Mouse (Mus musculus): ENCODE measurements at regions not wholly inside any gene's neighbourhood (a gene's known extent, or its start where the extent isn't known, plus 50 kb on each side); places are given as distances from the start of the nearest gene placed in this dataset.

DNA sequence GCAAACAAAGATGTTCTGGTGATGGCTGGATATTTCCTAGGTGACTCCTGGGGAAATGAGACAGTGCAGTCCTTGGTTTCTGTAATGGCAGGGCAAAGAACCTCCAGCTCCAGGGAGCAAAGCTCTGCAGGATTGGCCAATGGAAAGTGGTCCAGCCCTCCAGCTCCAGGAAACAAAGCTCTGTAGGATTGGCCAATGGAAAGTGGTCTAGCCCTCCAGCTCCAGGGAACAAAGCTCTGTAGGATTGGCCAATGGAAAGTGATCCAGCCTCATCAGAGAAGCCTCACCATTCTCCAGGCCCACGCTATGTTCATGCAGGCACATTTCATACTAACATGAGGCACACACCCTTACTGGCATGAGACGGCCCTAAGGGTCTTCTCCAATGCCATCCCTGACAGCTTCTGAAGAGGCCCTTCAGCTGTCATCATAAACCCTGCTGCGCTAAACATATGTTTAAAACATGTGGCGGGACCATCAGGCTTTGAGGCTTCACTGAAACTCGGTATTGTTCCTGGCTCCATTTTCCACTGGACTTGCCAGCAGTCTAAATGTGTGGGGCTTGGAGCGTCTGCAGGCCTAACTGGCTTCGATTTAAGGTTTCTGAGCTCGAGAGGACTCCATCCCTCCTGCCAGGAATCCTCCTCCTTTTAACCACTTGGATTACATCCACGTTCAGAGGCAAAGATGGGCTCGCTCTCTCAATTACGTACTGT, 175.3 kb upstream of the Ccdc54 start:
- TF ChIP-seq CTCF (IDR thresholded peaks at IDR 0.05; ENCODE audit: low read depth): no peak
- no peaks in the 10 kb centered on the region for H3K36me3 ChIP-seq (ENCODE audit: control insufficient read depth, insufficient read depth)
- ATAC-seq: no peak
- no peaks in the 10 kb centered on the region for H3K9me3 ChIP-seq (ENCODE audit: control insufficient read depth)
- no peaks in the 10 kb centered on the region for H3K4me1 ChIP-seq (replicated peaks; ENCODE audit: control insufficient read depth, insufficient read depth, low read length)
- no peak overlapping the region for H3K9ac ChIP-seq (ENCODE audit: low read depth, low read length)
- no peaks in the 10 kb centered on the region for H3K27me3 ChIP-seq (replicated peaks; ENCODE audit: control insufficient read depth, insufficient read depth, low read length)
- H3K4me3 ChIP-seq (ENCODE audit: low read depth, low read length): no peak overlapping the region
- no peak overlapping the region for H3K4me2 ChIP-seq (replicated peaks; ENCODE audit: low read depth)
- WGBS: 79% methylated on average over 11 of the region's 11 CpGs
- H3K27ac ChIP-seq (ENCODE audit: low read depth, low read length): no peak overlapping the region

DNA sequence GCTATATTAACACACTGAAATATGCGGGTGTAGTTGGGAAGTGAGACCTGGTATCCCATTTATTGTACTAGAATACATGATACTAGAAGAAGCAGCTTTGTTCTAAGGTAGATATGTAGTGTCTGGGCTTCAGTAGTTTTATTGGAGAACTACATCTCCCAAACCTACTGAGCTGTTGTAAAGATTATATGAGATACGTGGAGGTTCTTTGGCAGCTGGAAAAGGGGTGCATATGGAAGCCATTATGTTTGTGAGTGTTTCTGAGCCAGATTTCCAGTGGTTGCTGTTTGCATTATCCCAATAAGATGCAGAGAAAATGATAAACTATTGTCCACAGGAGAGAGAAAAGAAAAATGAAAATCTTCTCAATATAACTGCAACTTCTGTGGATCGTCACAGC, 171.1 kb upstream of the Ccdc54 start:
- WGBS: 70% methylated on average over 3 of the region's 3 CpGs
- H3K4me1 ChIP-seq (replicated peaks; ENCODE audit: control insufficient read depth, insufficient read depth, low read length): no peaks in the 10 kb centered on the region
- no peak overlapping the region for H3K9ac ChIP-seq (ENCODE audit: low read depth, low read length)
- no peaks in the 10 kb centered on the region for H3K36me3 ChIP-seq (ENCODE audit: control insufficient read depth, insufficient read depth)
- no peak for TF ChIP-seq CTCF (IDR thresholded peaks at IDR 0.05; ENCODE audit: low read depth)
- no peak for ATAC-seq
- no peak overlapping the region for H3K4me2 ChIP-seq (replicated peaks; ENCODE audit: low read depth)
- no peak overlapping the region for H3K4me3 ChIP-seq (ENCODE audit: low read depth, low read length)
- H3K27ac ChIP-seq (ENCODE audit: low read depth, low read length): no peak overlapping the region
- no peaks in the 10 kb centered on the region for H3K9me3 ChIP-seq (ENCODE audit: control insufficient read depth)
- H3K27me3 ChIP-seq (replicated peaks; ENCODE audit: control insufficient read depth, insufficient read depth, low read length): no peaks in the 10 kb centered on the region

DNA sequence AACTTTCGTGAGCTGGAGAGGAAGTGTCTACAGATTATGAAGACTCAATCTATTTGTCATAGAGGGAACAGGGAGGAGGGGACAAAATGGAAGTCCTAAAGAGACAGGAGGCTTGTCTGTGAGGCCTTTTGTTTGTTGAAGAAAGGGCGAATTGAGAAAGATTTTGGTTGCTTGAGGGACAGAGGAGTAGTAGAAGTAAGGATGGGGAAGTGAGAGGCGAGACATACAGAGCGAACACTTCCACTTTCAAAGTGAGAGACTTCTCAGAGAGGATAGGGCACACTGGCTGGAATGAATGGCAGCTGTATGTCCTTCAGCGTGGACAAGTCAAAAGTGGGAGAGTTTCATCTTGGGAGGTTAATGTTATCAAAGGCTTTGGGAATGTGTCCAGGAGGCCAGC, 169.0 kb upstream of the Ccdc54 start:
- no peak overlapping the region for H3K4me3 ChIP-seq (ENCODE audit: low read depth, low read length)
- no peak for ATAC-seq
- H3K9me3 ChIP-seq (ENCODE audit: control insufficient read depth): no peaks in the 10 kb centered on the region
- 80% methylated on average over 5 of the region's 5 CpGs for WGBS
- no peaks in the 10 kb centered on the region for H3K36me3 ChIP-seq (ENCODE audit: control insufficient read depth, insufficient read depth)
- no peak for TF ChIP-seq CTCF (IDR thresholded peaks at IDR 0.05; ENCODE audit: low read depth)
- H3K27ac ChIP-seq (ENCODE audit: low read depth, low read length): no peak overlapping the region
- no peak overlapping the region for H3K4me2 ChIP-seq (replicated peaks; ENCODE audit: low read depth)
- H3K9ac ChIP-seq (ENCODE audit: low read depth, low read length): no peak overlapping the region
- no peaks in the 10 kb centered on the region for H3K4me1 ChIP-seq (replicated peaks; ENCODE audit: control insufficient read depth, insufficient read depth, low read length)
- no peaks in the 10 kb centered on the region for H3K27me3 ChIP-seq (replicated peaks; ENCODE audit: control insufficient read depth, insufficient read depth, low read length)

DNA sequence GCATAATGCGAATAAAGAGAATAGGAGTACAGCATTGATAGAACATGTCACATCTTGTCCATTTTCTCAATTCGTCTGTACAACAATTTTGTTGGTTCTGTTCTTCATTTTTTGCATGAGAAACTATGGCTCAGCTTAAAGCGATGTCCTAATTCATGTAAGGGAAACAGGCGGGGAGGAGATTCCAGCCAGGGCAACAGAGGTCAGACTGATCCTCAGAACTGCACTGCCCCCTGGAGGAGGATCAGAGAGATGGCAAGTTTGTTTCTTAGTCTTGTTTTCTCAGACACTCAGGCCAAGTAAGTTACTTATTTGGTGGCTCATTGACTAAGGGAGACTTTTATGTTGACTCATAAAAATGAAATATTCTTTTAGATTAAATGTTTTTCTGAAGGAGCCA, 165.7 kb upstream of the Ccdc54 start:
- no peaks in the 10 kb centered on the region for H3K9me3 ChIP-seq (ENCODE audit: control insufficient read depth)
- no peaks in the 10 kb centered on the region for H3K4me1 ChIP-seq (replicated peaks; ENCODE audit: control insufficient read depth, insufficient read depth, low read length)
- no peaks in the 10 kb centered on the region for H3K36me3 ChIP-seq (ENCODE audit: control insufficient read depth, insufficient read depth)
- no peak overlapping the region for H3K9ac ChIP-seq (ENCODE audit: low read depth, low read length)
- WGBS: 55% methylated on average over 4 of the region's 4 CpGs
- no peak overlapping the region for H3K4me2 ChIP-seq (replicated peaks; ENCODE audit: low read depth)
- TF ChIP-seq CTCF (IDR thresholded peaks at IDR 0.05; ENCODE audit: low read depth): peak; percentile 77
- no peaks in the 10 kb centered on the region for H3K27me3 ChIP-seq (replicated peaks; ENCODE audit: control insufficient read depth, insufficient read depth, low read length)
- ATAC-seq: no peak
- no peak overlapping the region for H3K27ac ChIP-seq (ENCODE audit: low read depth, low read length)
- H3K4me3 ChIP-seq (ENCODE audit: low read depth, low read length): no peak overlapping the region

DNA sequence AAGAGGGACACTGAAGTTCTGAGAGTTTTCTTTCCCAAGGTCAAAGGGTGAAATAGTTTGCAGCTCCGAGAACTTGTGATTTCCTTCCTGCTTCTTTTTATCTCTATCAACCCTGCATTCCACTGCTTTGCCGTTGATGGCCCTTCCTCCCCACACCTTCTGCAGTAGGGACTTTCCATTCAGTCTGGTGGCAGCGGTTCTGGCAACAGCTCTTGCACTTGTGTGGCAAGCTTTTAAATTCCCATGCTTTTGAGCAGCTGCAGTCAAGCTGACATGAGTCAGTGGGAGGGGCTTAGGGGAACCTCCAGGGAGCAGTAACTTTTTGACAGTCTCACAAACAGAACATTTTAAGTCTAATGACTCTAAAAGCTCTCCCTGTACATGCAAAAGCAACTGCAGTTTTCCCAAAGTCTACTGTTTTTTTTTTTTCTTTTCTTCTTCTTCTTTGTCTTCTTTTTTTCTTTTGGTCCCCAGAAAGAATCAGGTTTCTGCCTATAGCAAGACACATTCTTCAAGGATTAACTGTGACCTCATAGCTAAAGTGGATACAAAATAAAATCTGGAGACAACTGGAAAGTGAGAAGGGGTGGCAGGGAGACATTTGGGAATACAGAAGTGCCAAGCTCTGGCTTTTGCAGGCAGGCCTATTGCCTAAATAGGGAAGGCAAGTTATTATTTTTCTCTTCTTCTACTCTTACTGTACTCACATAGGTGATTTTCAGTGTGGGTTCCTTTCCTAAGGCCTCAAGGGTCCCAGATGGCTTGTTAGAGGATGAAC, 162.8 kb upstream of the Ccdc54 start:
- no peak overlapping the region for H3K4me3 ChIP-seq (ENCODE audit: low read depth, low read length)
- no peak overlapping the region for H3K4me2 ChIP-seq (replicated peaks; ENCODE audit: low read depth)
- H3K9me3 ChIP-seq (ENCODE audit: control insufficient read depth): no peaks in the 10 kb centered on the region
- TF ChIP-seq CTCF (IDR thresholded peaks at IDR 0.05; ENCODE audit: low read depth): no peak
- no peaks in the 10 kb centered on the region for H3K36me3 ChIP-seq (ENCODE audit: control insufficient read depth, insufficient read depth)
- no peak for ATAC-seq
- H3K27ac ChIP-seq (ENCODE audit: low read depth, low read length): no peak overlapping the region
- no peak overlapping the region for H3K9ac ChIP-seq (ENCODE audit: low read depth, low read length)
- no peaks in the 10 kb centered on the region for H3K27me3 ChIP-seq (replicated peaks; ENCODE audit: control insufficient read depth, insufficient read depth, low read length)
- WGBS: 2% methylated on average over 3 of the region's 3 CpGs
- H3K4me1 ChIP-seq (replicated peaks; ENCODE audit: control insufficient read depth, insufficient read depth, low read length): no peaks in the 10 kb centered on the region

DNA sequence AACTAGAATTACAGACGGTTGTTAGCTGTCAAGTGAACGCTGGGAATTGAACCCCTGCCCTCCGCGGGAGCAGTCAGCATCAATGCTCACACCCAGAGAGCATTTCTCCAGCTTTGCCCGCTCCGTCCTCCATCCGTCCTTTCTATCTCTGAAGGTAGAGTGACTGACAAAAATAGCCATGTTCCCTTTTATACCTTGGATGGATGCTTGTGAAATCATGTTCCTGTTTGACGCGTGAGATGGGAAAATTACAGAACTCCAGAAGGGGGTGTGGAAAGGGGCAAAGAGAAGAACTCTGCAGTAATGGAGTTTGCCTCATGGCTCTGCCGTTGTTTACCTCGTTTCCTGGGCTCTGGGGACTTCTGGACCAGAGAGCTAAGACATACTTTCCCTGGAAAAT, 162.1 kb upstream of the Ccdc54 start:
- Histone ChIP-seq H3K9me3 (ENCODE audit: control insufficient read depth) (no peaks in the 10 kb centered on the region), H3K27ac (ENCODE audit: low read depth, low read length) (no peak overlapping the region), H3K9ac (ENCODE audit: low read depth, low read length) (no peak overlapping the region), H3K4me1 (replicated peaks; ENCODE audit: control insufficient read depth, insufficient read depth, low read length) (no peaks in the 10 kb centered on the region), H3K4me3 (ENCODE audit: low read depth, low read length) (no peak overlapping the region), H3K27me3 (replicated peaks; ENCODE audit: control insufficient read depth, insufficient read depth, low read length) (no peaks in the 10 kb centered on the region), H3K36me3 (ENCODE audit: control insufficient read depth, insufficient read depth) (no peaks in the 10 kb centered on the region), H3K4me2 (replicated peaks; ENCODE audit: low read depth) (no peak overlapping the region)
- no peak for TF ChIP-seq CTCF (IDR thresholded peaks at IDR 0.05; ENCODE audit: low read depth)
- no peak for ATAC-seq
- 82% methylated on average over 11 of the region's 11 CpGs for WGBS

Data from intestine, postnatal 0 days (tissue).